10 mouse cellular contexts compared by ENCODE assay signal in genomic region chr10:80887181-80887580, GRCm38 (mm10). TPM values are rescaled to one million over a fixed set of nuclear protein-coding genes. Genes with fewer than 3 reads are reported as not detected.
A peak's percentile ranks its signal among the peaks of the same experiment; 100 is the strongest.
DNase-seq lines count a peak whose midpoint lies in the region; ATAC-seq lines count a peak whose summit lies in the region.
"Had no signal": no experiment of that assay in that cellular context is flagged by ENCODE, and none has a peak within 500 bp of the region (broad histone marks: within the 10 kb centered on the region; RNA-seq: fewer than 3 reads in every experiment).

No protein-coding gene starts in this region.

- H3K4me1 ChIP-seq in heart, embryonic 10.5 days = peaks cover 3% of the 10 kb centered on the region; the same call in 1 of the 2 replicates
- H3K4me1 ChIP-seq in heart, embryonic 16.5 days (ENCODE audit: control insufficient read depth, insufficient read depth, low read length) = peaks cover 5% of the 10 kb centered on the region
- no peaks in the 10 kb centered on the region for H3K4me1 ChIP-seq in intestine, embryonic 16.5 days (ENCODE audit: control insufficient read depth, insufficient read depth, low read length)

- H3K4me3 ChIP-seq in heart, embryonic 10.5 days = no peak overlapping the region
- H3K4me3 ChIP-seq in heart, embryonic 16.5 days (ENCODE audit: low read length) = no peak overlapping the region
- H3K4me3 ChIP-seq in intestine, embryonic 16.5 days (ENCODE audit: low read length) = no peak overlapping the region

- H3K36me3 ChIP-seq in heart, embryonic 10.5 days = no peaks in the 10 kb centered on the region
- no peaks in the 10 kb centered on the region for H3K36me3 ChIP-seq in heart, embryonic 16.5 days (ENCODE audit: control insufficient read depth, insufficient read depth)
- no peaks in the 10 kb centered on the region for H3K36me3 ChIP-seq in intestine, embryonic 16.5 days (ENCODE audit: control insufficient read depth, insufficient read depth, low read length)

- peak; percentile 86 to 87 for DNase-seq in heart, adult 18-20 months
- no peak for DNase-seq in heart, embryonic 10.5 days (ENCODE audit: low spot score)
- DNase-seq in cerebellum, adult 11 months = peak; percentile 73
- peak; percentile 33 for DNase-seq in lung, postnatal 25 days (ENCODE audit: low spot score)
- no peak for DNase-seq in right cerebral cortex, adult 2 months (ENCODE audit: low spot score in 2 of 2)
- DNase-seq in thymus, postnatal 36 days = no peak

- peak; percentile 75; the same call in 1 of the 2 replicates for ATAC-seq in heart, embryonic 16.5 days (replicated peaks; ENCODE audit: extremely low read depth, insufficient read depth, low FRiP score)
- no peak for ATAC-seq in intestine, embryonic 16.5 days

- H3K9me3 ChIP-seq in heart, embryonic 10.5 days = no peaks in the 10 kb centered on the region
- H3K9me3 ChIP-seq in heart, embryonic 16.5 days (replicated peaks; ENCODE audit: control insufficient read depth, low read length) = no peaks in the 10 kb centered on the region
- H3K9me3 ChIP-seq in intestine, embryonic 16.5 days (ENCODE audit: control insufficient read depth, low read length) = no peaks in the 10 kb centered on the region

- WGBS in heart, embryonic 10.5 days = 67% methylated on average over 11 of the region's 11 CpGs
- WGBS in heart, embryonic 16.5 days = 30% methylated on average over 11 of the region's 11 CpGs
- 58% methylated on average over 11 of the region's 11 CpGs for WGBS in intestine, embryonic 16.5 days

- no peak overlapping the region for H3K4me2 ChIP-seq in heart, embryonic 16.5 days (ENCODE audit: low read depth, low read length)
- H3K4me2 ChIP-seq in intestine, embryonic 16.5 days (ENCODE audit: low read depth, low read length) = no peak overlapping the region

- peaks cover 40% of the 10 kb centered on the region for H3K27me3 ChIP-seq in heart, embryonic 10.5 days (ENCODE audit: insufficient read depth, poor library complexity, severe bottlenecking)
- H3K27me3 ChIP-seq in heart, embryonic 16.5 days (ENCODE audit: control insufficient read depth, insufficient read depth, low read length) = peaks cover 23% of the 10 kb centered on the region
- 0 out of 2 replicates have a peak, but pooled peaks cover 8% of the 10 kb centered on the region for H3K27me3 ChIP-seq in intestine, embryonic 16.5 days (replicated peaks; ENCODE audit: control insufficient read depth, insufficient read depth, low read length)

- no peak overlapping the region for H3K9ac ChIP-seq in heart, embryonic 16.5 days (ENCODE audit: low read length)
- H3K9ac ChIP-seq in intestine, embryonic 16.5 days (ENCODE audit: low read depth, low read length) = no peak overlapping the region

- no peak overlapping the region for H3K27ac ChIP-seq in heart, embryonic 10.5 days
- H3K27ac ChIP-seq in heart, embryonic 16.5 days (ENCODE audit: low read length) = no peak overlapping the region
- H3K27ac ChIP-seq in intestine, embryonic 16.5 days (ENCODE audit: low read length) = no peak overlapping the region
- H3K27ac ChIP-seq: macrophage had no signal

RNA-seq across cellular contexts. Expression of gene Timm13, which starts 13.6 kb away (rescaled TPM):
- total RNA-seq in heart, adult 18-20 months (2021) = 100 to 1,000 TPM; 125 to 144 TPM
- polyA plus RNA-seq in heart, embryonic 10.5 days (2016; fragmentation: Nextera tagmentation; extraction: Ambion mirVana) = 348 and 363 TPM in 2 replicates
- polyA plus RNA-seq in heart, embryonic 16.5 days (2015; fragmentation: Nextera tagmentation; extraction: Ambion mirVana) = 286 and 289 TPM in 2 replicates
- polyA plus RNA-seq in intestine, embryonic 16.5 days (2015; fragmentation: Nextera tagmentation; extraction: Ambion mirVana) = 390 and 410 TPM in 2 replicates

RNA-seq across cellular contexts. Expression of gene Tmprss9, which starts 15.5 kb away (rescaled TPM):
- total RNA-seq in heart, adult 18-20 months (2021) = not detected
- not detected in 2 replicates for polyA plus RNA-seq in heart, embryonic 10.5 days (2016; fragmentation: Nextera tagmentation; extraction: Ambion mirVana)
- polyA plus RNA-seq in heart, embryonic 16.5 days (2015; fragmentation: Nextera tagmentation; extraction: Ambion mirVana) = not detected in 2 replicates
- 0.06 TPM in 1 of 2 replicates, not detected in the other for polyA plus RNA-seq in intestine, embryonic 16.5 days (2015; fragmentation: Nextera tagmentation; extraction: Ambion mirVana)
- total RNA-seq: adrenal gland, postnatal 4 days had no signal
- polyA plus RNA-seq: macrophage had no signal

RNA-seq across cellular contexts. Expression of gene Lmnb2, which starts 30.9 kb away (rescaled TPM):
- 1 to 10 TPM; 4.7 to 5.8 TPM for total RNA-seq in heart, adult 18-20 months (2021)
- 39.7 and 47.3 TPM in 2 replicates for polyA plus RNA-seq in heart, embryonic 10.5 days (2016; fragmentation: Nextera tagmentation; extraction: Ambion mirVana)
- polyA plus RNA-seq in heart, embryonic 16.5 days (2015; fragmentation: Nextera tagmentation; extraction: Ambion mirVana) = 27.5 and 30.0 TPM in 2 replicates
- polyA plus RNA-seq in intestine, embryonic 16.5 days (2015; fragmentation: Nextera tagmentation; extraction: Ambion mirVana) = 38.6 and 41.0 TPM in 2 replicates

RNA-seq across cellular contexts. Expression of gene Sppl2b, which starts 32.1 kb away (rescaled TPM):
- total RNA-seq in heart, adult 18-20 months (2021) = 10 to 100 TPM; 11.9 to 15.9 TPM
- polyA plus RNA-seq in heart, embryonic 10.5 days (2016; fragmentation: Nextera tagmentation; extraction: Ambion mirVana) = 32.1 and 34.6 TPM in 2 replicates
- polyA plus RNA-seq in heart, embryonic 16.5 days (2015; fragmentation: Nextera tagmentation; extraction: Ambion mirVana) = 28.4 and 33.2 TPM in 2 replicates
- 36.2 and 36.6 TPM in 2 replicates for polyA plus RNA-seq in intestine, embryonic 16.5 days (2015; fragmentation: Nextera tagmentation; extraction: Ambion mirVana)

RNA-seq across cellular contexts. Expression of gene Lsm7, which starts 32.2 kb away (rescaled TPM):
- total RNA-seq in heart, adult 18-20 months (2021) = 10 to 100 TPM; 23.5 to 27.8 TPM
- 200 and 266 TPM in 2 replicates for polyA plus RNA-seq in heart, embryonic 10.5 days (2016; fragmentation: Nextera tagmentation; extraction: Ambion mirVana)
- polyA plus RNA-seq in heart, embryonic 16.5 days (2015; fragmentation: Nextera tagmentation; extraction: Ambion mirVana) = 141 and 148 TPM in 2 replicates
- polyA plus RNA-seq in intestine, embryonic 16.5 days (2015; fragmentation: Nextera tagmentation; extraction: Ambion mirVana) = 198 and 240 TPM in 2 replicates

Comparison
In these comparisons a context has a peak if more than half of its experiments do, and no peak if none do; other contexts are left out.
1. DNase-seq: peak in heart, adult 18-20 months (2 of 2), cerebellum, adult 11 months (single experiment) and lung, postnatal 25 days (single experiment); none in heart, embryonic 10.5 days (single experiment), right cerebral cortex, adult 2 months (0 of 2) and thymus, postnatal 36 days (0 of 2).